Mouse (Mus musculus) hindlimb bud, embryonic 11.5 days (tissue): ENCODE data around the gene Hcrtr2.

Source experiments
- DNase-seq: peaks from one replicate; pipeline ENCODE4 v3.0.0-alpha.2; 2012; ENCODE audit warnings: low read depth, low spot score; ENCODE audit errors: extremely low spot score

Hcrtr2 gene

DNA sequence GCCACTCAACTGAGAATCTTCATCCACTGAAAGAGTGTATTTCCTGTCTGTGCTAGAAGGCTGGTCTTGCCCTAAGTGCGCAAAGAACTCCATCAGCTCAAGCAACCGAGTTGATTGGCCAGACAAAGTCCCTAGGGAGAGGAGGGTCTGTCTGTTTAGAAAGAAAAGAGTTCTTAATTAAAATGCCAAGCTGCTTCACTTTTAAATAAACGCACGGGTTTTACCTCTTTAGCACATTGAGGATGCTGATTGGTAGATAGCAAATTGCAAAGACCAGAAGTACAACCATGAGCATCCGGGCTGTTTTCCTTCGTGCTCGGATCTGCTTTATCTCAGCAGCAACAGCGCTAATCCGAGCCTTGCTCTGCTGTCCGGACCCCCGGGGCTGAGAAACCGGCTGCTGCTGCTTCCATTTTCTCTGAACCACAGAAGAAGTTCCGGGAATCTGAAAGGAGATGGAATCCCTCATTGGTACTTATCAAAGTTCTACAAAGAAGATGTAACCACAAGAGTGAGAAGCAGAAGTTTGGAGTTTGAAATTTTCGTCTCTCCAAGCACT, 87.6 kb downstream of the Hcrtr2 start:
- no peak for DNase-seq

GRCm38 (mm10) chr9:76234899-76235298, 88.8 kb downstream of the Hcrtr2 start:
- no peak for DNase-seq

DNA sequence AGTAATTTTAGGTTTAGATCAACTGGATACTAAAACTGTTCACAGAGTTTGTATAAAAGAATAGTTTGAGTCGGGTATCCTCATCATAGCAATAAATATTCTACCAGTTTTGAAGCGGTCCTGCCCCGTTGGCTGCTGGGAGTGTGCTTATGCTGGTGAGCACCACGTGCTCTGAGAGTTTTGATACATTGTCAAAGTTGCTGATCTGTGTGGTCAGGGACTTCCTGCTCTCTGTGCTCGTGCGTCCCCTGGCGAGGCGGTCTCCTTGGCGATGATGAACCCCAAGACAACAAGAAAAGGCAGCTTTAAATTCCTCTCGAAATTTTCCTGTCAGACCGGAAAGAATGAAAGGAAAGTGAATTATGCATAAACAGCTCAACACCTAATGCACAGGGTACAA, 93.3 kb downstream of the Hcrtr2 start:
- no peak for DNase-seq

DNA sequence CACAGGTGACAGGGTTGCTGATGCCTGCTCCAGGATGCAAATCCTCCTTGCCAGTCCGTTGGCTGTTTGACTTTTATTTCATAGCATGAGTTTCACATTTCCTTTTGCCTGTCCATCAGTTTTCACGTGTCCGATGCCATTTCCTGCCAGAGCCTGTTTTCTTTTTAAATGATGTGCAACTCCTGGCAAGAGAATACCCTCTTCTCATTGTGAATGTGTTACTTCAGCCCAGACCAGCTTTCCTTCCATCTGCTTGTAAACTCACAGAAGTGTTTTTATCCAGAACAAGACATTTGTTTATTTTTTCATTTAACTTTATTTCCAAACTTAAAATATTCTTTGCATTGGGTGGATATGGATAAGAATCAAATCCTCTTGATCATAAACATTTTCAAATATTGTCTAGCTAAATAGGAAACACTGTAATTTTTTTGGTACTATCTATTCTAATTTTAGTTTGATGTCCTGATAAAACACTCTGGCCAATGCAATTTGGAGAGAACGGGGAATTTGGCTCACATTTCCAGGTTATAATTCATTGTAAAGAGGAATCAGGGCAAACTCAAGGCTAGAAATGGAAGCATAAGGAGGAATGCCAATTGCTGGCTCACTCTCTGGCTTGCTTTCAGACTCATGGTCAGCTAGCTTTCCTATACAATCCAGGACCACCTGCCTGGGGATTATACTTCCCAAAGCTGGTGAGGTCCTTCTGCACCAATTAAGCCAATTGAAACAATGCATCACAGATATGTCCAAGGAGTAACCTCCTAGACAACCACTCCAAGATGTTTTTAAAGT, 106.3 kb downstream of the Hcrtr2 start:
- no peak for DNase-seq

- DNase-seq = no peak
These were observed 109.0 kb downstream of the Hcrtr2 start for GRCm38 (mm10) chr9:76214678-76215077.

DNA sequence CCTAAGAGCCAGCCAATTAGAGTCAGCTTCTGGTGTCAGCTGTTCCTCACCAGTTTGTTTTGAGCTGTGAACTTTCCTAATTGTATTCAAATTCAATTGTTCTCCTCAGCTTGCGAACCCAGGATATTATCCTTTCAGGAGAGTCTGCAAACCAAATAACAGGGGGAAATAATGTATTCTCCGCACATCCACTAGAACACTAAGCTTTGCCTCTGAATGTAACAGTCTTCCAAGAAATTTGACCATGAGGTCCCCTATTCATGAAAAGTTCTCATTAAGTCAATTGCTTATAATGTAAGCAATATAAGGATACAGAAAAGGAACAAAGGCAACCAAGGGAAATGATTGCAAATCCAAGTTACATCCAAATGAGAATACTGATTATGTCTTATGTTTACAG, 110.1 kb downstream of the Hcrtr2 start, which contains the start of gene Gfral:
Gene Gfral (minus strand): TSS at position 101 of the 400 bp plus-strand sequence.
- no peak for DNase-seq

DNA sequence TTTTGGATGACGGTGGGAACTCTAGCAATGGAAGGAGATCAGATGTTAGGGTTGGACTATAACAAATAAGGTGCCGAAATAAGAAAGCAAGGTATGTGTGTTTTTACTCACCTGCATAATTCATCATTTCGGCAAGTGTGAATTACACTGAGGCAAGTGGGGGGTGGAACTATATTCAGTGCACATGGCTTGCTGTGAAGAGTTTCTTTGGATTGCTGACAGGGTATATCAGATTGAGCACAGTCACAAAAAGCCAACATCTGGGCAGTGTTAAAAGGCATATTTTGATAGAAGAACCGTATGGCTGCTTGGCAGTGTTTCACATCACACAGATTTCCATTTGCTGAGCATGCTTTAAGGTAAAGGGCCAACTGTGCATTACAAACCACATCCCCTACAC, 126.7 kb downstream of the Hcrtr2 start:
- DNase-seq = no peak

DNA sequence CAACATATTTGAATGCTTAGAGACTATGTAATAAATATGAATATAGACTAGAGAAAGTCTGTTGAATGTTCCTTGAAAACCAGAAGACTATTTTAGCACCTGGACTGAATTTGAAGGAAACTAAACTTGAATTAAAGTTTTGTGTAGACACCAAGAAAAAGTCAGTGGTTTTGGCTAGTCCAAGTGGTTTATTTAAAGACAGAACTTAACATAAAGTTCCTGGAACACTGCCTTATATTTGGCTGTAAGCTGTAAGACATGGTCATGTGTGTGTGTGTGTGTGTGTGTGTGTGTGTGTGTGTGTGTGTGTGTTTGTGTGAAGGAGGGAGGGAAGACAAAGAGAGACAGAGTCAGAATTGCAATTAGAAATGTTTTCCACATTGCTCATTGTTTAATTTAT, 144.4 kb downstream of the Hcrtr2 start:
- DNase-seq = no peak
